Mouse (Mus musculus) neural tube, embryonic 15.5 days (tissue): Measurements from ENCODE around the gene Bicra. TPM values are rescaled to one million over a fixed set of nuclear protein-coding genes. Genes with fewer than 3 reads are reported as not detected.
A peak's percentile ranks its signal among the peaks of the same experiment; 100 is the strongest.

ENCODE experiments used
- ATAC-seq: fragments of 200-750 bp; cut with Nextera tagmentation; 2 replicates; pipeline ENCODE4 v1.8.0; 2017; ENCODE audit warnings: mild to moderate bottlenecking, moderate TSS enrichment, moderate library complexity; ENCODE audit not compliant: low FRiP score
- H3K27ac ChIP-seq: fragments of 300-500 bp; sonication (generic); replicated peaks from 2 replicates; pipeline ENCODE4 v1.5.1; 2015; ENCODE audit warnings: mild to moderate bottlenecking, inconsistent platforms
- H3K27me3 ChIP-seq: fragments of 300-500 bp; sonication (generic); replicated peaks from 2 replicates; pipeline ENCODE4 v1.6.1; 2015; ENCODE audit warnings: inconsistent platforms
- H3K36me3 ChIP-seq: fragments of 300-500 bp; sonication (generic); 2 replicates; pipeline ENCODE4 v1.6.1; 2015; ENCODE audit warnings: inconsistent platforms
- H3K4me1 ChIP-seq: fragments of 300-500 bp; sonication (generic); 2 replicates; pipeline ENCODE4 v1.6.1; 2015; ENCODE audit warnings: inconsistent platforms
- H3K4me2 ChIP-seq: fragments of 300-500 bp; sonication (generic); 2 replicates; pipeline ENCODE4 v1.6.1; 2015; ENCODE audit warnings: inconsistent platforms, mild to moderate bottlenecking, moderate library complexity
- H3K4me3 ChIP-seq: fragments of 300-500 bp; sonication (generic); replicated peaks from 2 replicates; pipeline ENCODE4 v1.5.1; 2015; ENCODE audit warnings: mild to moderate bottlenecking, inconsistent platforms
- H3K9ac ChIP-seq: fragments of 300-500 bp; sonication (generic); replicated peaks from 2 replicates; pipeline ENCODE4 v1.6.1; 2015; ENCODE audit warnings: mild to moderate bottlenecking, inconsistent platforms
- H3K9me3 ChIP-seq: fragments of 300-500 bp; sonication (generic); replicated peaks from 2 replicates; pipeline ENCODE4 v1.6.1; 2016; ENCODE audit warnings: inconsistent platforms
- WGBS: fragments of 180-500 bp; shearing (Covaris S2); methylation state at CpG from one replicate; pipeline ENCODE4 v1.1.7; 2015; ENCODE audit warnings: mixed read lengths; 5-methylcytosine and 5-hydroxymethylcytosine counted together
- polyA plus RNA-seq: library from polyadenylated mRNA; unstranded; fragments of >200 nt; fragmentation: Nextera tagmentation; extraction: Ambion mirVana; gene quantifications from 2 replicates; pipeline ENCODE4 v1.2.1, GENCODE M21; 2015

Gene Bicra
- 6.6 and 7.3 TPM in 2 replicates for polyA plus RNA-seq

- peak within 1 kb of the TSS; percentile 96 for H3K9ac ChIP-seq
- H3K4me2 ChIP-seq: peak within 1 kb of the TSS; percentile 76
- ATAC-seq: peak; percentile 74
- H3K36me3 ChIP-seq: no peaks in the 10 kb centered on the region
- peak within 1 kb of the TSS; percentile 75 for H3K4me3 ChIP-seq
- WGBS: under 1% methylated on average over 56 of the region's 69 CpGs
- H3K4me1 ChIP-seq: peaks cover 68% of the 10 kb centered on the region
- no peaks in the 10 kb centered on the region for H3K9me3 ChIP-seq
- H3K27ac ChIP-seq: peak within 1 kb of the TSS; percentile 99
- H3K27me3 ChIP-seq: no peaks in the 10 kb centered on the region
Measured at GRCm38 (mm10) chr7:16047338-16048146, at the start of gene Bicra. Bicra (minus strand) TSS chr7:16047921.

DNA sequence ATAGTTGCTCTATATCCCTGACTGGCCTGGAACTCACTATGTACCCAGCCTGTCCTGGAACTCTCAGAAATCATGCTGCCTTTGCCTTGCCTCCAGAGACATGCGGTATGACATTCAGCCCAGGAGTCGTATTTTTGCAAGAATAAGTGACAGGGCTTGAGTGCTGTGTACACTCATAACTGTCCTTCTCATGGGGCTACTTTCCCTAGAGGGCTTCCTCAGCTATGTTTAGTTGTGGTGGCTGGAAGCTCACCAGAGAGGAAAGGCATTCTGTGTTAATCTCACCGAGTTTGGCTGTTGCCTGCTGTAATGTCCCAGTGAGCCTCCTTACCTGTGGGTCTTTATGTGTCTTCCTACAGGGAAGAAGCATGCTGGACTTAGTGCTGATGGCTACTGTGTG is 46.9 kb upstream of the Bicra start:
- H3K9ac ChIP-seq: no peak overlapping the region
- ATAC-seq: no peak
- H3K9me3 ChIP-seq: no peaks in the 10 kb centered on the region
- H3K4me3 ChIP-seq: no peak overlapping the region
- H3K27me3 ChIP-seq: peaks cover 12% of the 10 kb centered on the region
- no peak overlapping the region for H3K4me2 ChIP-seq
- no peak overlapping the region for H3K27ac ChIP-seq
- peaks cover 13% of the 10 kb centered on the region for H3K4me1 ChIP-seq
- 71% methylated on average over 3 of the region's 3 CpGs for WGBS
- H3K36me3 ChIP-seq: no peaks in the 10 kb centered on the region

GRCm38 (mm10) chr7:16087587-16087986 is 39.9 kb upstream of the Bicra start:
- no peak overlapping the region for H3K9ac ChIP-seq
- WGBS: 75% methylated on average over 2 of the region's 2 CpGs
- no peak overlapping the region for H3K4me3 ChIP-seq
- no peaks in the 10 kb centered on the region; the same call in 1 of the 2 replicates for H3K27me3 ChIP-seq
- H3K36me3 ChIP-seq: no peaks in the 10 kb centered on the region
- H3K4me1 ChIP-seq: no peaks in the 10 kb centered on the region
- H3K9me3 ChIP-seq: no peaks in the 10 kb centered on the region
- H3K27ac ChIP-seq: no peak overlapping the region
- H3K4me2 ChIP-seq: no peak overlapping the region
- no peak for ATAC-seq

- Histone ChIP-seq H3K36me3 (no peaks in the 10 kb centered on the region), H3K27me3 (no peaks in the 10 kb centered on the region), H3K9ac (no peak overlapping the region), H3K9me3 (no peaks in the 10 kb centered on the region), H3K4me1 (no peaks in the 10 kb centered on the region), H3K4me2 (no peak overlapping the region), H3K27ac (no peak overlapping the region), H3K4me3 (no peak overlapping the region)
- ATAC-seq: no peak
- WGBS: 72% methylated on average over 4 of the region's 4 CpGs
Measured at GRCm38 (mm10) chr7:16083361-16083760, 35.6 kb upstream of the Bicra start.

DNA sequence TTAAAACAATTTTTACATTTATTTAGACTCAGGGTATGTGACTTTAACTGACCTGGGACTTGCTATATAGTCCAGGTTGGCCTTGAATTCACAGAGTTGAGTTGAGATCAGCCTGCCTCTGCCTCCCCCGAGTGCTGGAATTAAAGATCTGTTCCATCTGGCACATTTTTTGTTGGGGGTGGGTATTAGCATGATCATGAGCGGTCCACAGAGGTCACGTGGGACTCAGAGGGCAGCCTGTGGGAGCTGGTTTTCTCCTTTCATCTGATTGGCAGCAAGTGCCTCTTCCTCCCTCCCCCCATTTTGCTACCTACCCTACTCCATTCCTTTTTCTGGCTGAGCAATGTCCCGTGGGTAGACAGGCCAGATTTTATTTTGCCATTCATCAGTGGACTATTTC is 32.9 kb upstream of the Bicra start:
- H3K27me3 ChIP-seq: no peaks in the 10 kb centered on the region
- no peak overlapping the region for H3K27ac ChIP-seq
- no peak overlapping the region for H3K4me2 ChIP-seq
- H3K9ac ChIP-seq: no peak overlapping the region
- no peaks in the 10 kb centered on the region for H3K36me3 ChIP-seq
- no peaks in the 10 kb centered on the region for H3K9me3 ChIP-seq
- WGBS: 73% methylated on average over 4 of the region's 4 CpGs
- H3K4me1 ChIP-seq: no peaks in the 10 kb centered on the region
- no peak for ATAC-seq
- H3K4me3 ChIP-seq: no peak overlapping the region

- H3K9ac ChIP-seq: no peak overlapping the region
- no peak overlapping the region for H3K4me2 ChIP-seq
- no peaks in the 10 kb centered on the region for H3K27me3 ChIP-seq
- no peaks in the 10 kb centered on the region for H3K4me1 ChIP-seq
- 52% methylated on average over 1 of the region's 1 CpGs for WGBS
- H3K27ac ChIP-seq: no peak overlapping the region
- no peaks in the 10 kb centered on the region for H3K9me3 ChIP-seq
- no peaks in the 10 kb centered on the region for H3K36me3 ChIP-seq
- no peak for ATAC-seq
- no peak overlapping the region for H3K4me3 ChIP-seq
Measured at GRCm38 (mm10) chr7:16079947-16080346, 32.2 kb upstream of the Bicra start.

DNA sequence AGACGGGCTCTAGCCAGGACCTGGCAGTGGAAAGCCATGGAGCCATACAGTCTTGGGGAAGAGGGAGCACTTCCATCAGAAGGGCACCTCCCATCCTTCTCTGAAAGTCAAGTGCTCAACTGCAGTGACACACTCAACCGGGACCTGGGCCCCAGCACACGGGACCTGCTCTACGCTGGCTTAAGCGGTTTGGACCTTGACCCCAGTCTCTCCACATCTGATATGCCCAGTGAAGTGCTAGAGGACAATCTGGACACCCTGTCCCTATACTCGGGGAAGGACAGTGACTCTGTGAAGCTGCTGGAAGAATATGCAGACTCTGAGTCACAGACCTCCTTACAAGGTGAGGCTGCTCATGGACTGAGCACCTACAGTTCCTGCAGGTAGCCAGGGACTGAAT is 24.2 kb upstream of the Bicra start:
- no peak overlapping the region for H3K27ac ChIP-seq
- WGBS: 90% methylated on average over 6 of the region's 6 CpGs
- no peaks in the 10 kb centered on the region for H3K36me3 ChIP-seq
- H3K4me1 ChIP-seq: no peaks in the 10 kb centered on the region
- ATAC-seq: no peak
- no peak overlapping the region for H3K9ac ChIP-seq
- peaks cover 6% of the 10 kb centered on the region; the same call in 1 of the 2 replicates for H3K27me3 ChIP-seq
- H3K4me3 ChIP-seq: no peak overlapping the region
- no peaks in the 10 kb centered on the region for H3K9me3 ChIP-seq
- no peak overlapping the region for H3K4me2 ChIP-seq

GRCm38 (mm10) chr7:16070846-16071245 is 23.1 kb upstream of the Bicra start:
- no peak for ATAC-seq
- no peaks in the 10 kb centered on the region for H3K9me3 ChIP-seq
- peaks cover 6% of the 10 kb centered on the region; the same call in 1 of the 2 replicates for H3K27me3 ChIP-seq
- H3K36me3 ChIP-seq: no peaks in the 10 kb centered on the region
- H3K4me2 ChIP-seq: no peak overlapping the region
- H3K4me3 ChIP-seq: no peak overlapping the region
- H3K9ac ChIP-seq: no peak overlapping the region
- H3K4me1 ChIP-seq: no peaks in the 10 kb centered on the region
- no peak overlapping the region for H3K27ac ChIP-seq

DNA sequence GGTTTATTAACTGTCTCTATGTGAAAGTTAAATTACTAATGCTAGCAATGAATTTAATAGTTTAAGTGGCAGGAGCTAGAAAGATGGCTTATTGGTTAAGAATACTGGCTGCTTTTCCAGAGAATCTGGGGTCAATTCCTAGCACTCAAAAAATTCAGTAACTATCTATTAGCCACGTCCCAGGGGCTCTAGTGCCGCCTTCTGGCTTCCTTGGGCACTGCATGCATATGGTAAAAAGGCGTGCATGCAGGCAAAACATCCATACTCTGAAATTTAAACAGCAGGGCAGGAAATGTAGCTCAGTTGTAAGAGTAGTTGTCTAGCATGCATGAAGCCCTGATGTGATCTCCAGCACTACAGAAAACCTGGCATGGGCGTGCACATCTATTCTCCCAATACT is 15.8 kb upstream of the Bicra start:
- Histone ChIP-seq H3K36me3 (no peaks in the 10 kb centered on the region), H3K27me3 (peaks cover 14% of the 10 kb centered on the region), H3K9ac (no peak overlapping the region), H3K4me1 (peaks cover 6% of the 10 kb centered on the region; the same call in 1 of the 2 replicates), H3K27ac (no peak overlapping the region), H3K9me3 (no peaks in the 10 kb centered on the region), H3K4me2 (no peak overlapping the region), H3K4me3 (no peak overlapping the region)
- no peak for ATAC-seq
- WGBS: 32% methylated on average over 4 of the region's 4 CpGs

DNA sequence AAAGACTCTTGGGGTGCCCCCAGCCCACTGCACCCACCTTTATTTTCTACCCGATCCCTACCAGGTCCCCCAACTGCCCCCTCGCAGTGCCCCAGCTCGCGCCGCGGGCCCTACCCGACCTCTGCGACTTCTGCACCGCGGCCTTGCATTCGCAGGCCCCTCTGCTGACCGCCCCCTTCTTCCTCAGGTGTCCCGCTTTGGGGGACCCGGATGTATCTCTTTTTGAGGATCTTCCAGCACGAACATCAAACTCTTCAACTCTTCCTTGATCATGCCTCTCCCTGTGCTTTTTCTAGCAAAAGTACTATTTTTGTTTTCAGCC is 14.3 kb upstream of the Bicra start:
- H3K4me1 ChIP-seq: peaks cover 6% of the 10 kb centered on the region; the same call in 1 of the 2 replicates
- WGBS: 75% methylated on average over 15 of the region's 15 CpGs
- 0 out of 2 replicates have a peak overlapping the region, but pooled peaks have one; percentile 23 for H3K4me3 ChIP-seq
- no peaks in the 10 kb centered on the region for H3K36me3 ChIP-seq
- peak overlapping the region; percentile 50 for H3K4me2 ChIP-seq
- H3K27me3 ChIP-seq: peaks cover 14% of the 10 kb centered on the region
- no peaks in the 10 kb centered on the region for H3K9me3 ChIP-seq
- no peak overlapping the region for H3K27ac ChIP-seq
- H3K9ac ChIP-seq: no peak overlapping the region
- ATAC-seq: no peak

GRCm38 (mm10) chr7:16061219-16062098 is 13.7 kb upstream of the Bicra start, which contains the start of gene Zfp541:
Zfp541 (plus strand) TSS chr7:16061814.
- peak; percentile 83 for ATAC-seq
- H3K36me3 ChIP-seq: no peaks in the 10 kb centered on the region
- H3K9ac ChIP-seq: no peak within 1 kb of the TSS
- peak within 1 kb of the TSS; percentile 50 for H3K4me2 ChIP-seq
- WGBS: 49% methylated on average over 78 of the region's 80 CpGs
- H3K4me1 ChIP-seq: peaks cover 6% of the 10 kb centered on the region; the same call in 1 of the 2 replicates
- H3K4me3 ChIP-seq: peak within 1 kb of the TSS; percentile 23
- peaks cover 14% of the 10 kb centered on the region for H3K27me3 ChIP-seq
- no peaks in the 10 kb centered on the region for H3K9me3 ChIP-seq
- no peak within 1 kb of the TSS for H3K27ac ChIP-seq
